Mouse (Mus musculus) small intestine, adult 2 months (tissue): ENCODE measurements around the gene Inpp5k.

Experiments used
- CTCF ChIP-seq: fragments of 200-500 bp; IDR thresholded peaks from 2 replicates; pipeline ENCODE4 v1.5.1; 2012; ENCODE audit warnings: low read depth, mild to moderate bottlenecking, control low read depth, inconsistent platforms, low read length, moderate library complexity, mixed read lengths; ENCODE audit not compliant: insufficient replicate concordance, insufficient read length; ENCODE audit errors: extremely low read depth
- POLR2A ChIP-seq: fragments of 200-500 bp; IDR thresholded peaks from 2 replicates; pipeline ENCODE4 v1.6.1; 2012; ENCODE audit warnings: low read depth, mild to moderate bottlenecking, control low read depth, inconsistent platforms, low read length, moderate library complexity

- no peak for TF ChIP-seq CTCF
- no peak for TF ChIP-seq POLR2A
These were observed 35.4 kb upstream of the Inpp5k start for GRCm38 (mm10) chr11:75595404-75595803.
